Mouse (Mus musculus): Measurements from ENCODE around the gene Pald1.

Gene Pald1

GRCm38 (mm10) chr10:61402480-61402879 is 19.1 kb upstream of the Pald1 start:
- DNase-seq = no peak

DNA sequence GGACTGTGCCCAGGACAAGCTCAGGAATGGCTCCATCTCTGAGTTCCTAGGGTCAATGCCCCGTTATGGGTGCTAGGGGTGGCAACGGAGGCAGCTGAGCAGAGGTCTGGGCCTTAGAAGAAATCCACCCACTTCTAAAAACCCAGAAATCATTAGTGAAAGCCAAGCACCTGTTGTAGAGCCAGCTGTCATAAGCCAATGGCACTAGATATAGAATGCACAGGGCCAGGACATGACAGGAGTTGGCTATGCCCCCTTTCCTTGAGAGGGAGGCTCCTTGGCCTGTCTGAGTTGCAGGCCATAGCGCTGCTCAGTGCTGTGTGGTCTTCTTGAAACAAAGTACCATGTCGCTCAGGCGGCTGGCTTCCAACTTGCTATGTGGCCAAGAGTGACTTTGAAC is 17.1 kb upstream of the Pald1 start:
- no peak for DNase-seq

- peak; percentile 88 for DNase-seq
Observed at GRCm38 (mm10) chr10:61399156-61399734, 15.9 kb upstream of the Pald1 start.

GRCm38 (mm10) chr10:61398125-61398524 is 14.8 kb upstream of the Pald1 start:
- DNase-seq = no peak

DNA sequence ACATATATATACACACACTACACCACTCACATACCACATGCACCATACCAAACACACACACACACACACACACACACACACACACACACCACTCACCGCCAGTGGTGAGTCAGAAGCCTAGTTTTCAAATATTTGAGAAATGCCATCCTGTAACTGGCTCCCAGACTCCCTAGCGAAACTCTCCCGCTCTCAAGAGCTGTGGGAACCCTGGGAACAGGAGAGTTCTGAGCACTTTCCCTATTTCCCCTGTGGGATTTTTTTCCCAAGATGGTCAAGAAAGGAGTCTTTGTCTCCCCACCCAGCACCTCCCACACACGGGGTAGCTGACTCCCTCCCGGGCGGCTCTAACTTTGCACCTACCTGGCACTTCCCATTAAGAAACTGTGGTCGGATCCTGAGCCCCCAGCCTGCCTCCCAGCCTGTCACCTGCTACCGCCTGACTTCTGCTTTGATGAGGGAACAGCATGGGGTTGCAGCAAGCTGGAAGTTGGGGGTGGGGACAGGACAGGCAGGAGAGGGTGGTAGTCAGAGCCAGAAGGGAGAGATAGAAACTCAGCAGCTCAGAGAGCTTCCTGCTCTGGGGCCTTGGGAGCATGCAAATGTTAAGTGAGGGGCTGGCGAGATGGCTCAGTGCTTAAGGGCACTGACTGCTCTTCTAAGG is 11.3 kb upstream of the Pald1 start:
- DNase-seq = no peak

GRCm38 (mm10) chr10:61392584-61392983 is 9.3 kb upstream of the Pald1 start:
- DNase-seq = no peak

DNA sequence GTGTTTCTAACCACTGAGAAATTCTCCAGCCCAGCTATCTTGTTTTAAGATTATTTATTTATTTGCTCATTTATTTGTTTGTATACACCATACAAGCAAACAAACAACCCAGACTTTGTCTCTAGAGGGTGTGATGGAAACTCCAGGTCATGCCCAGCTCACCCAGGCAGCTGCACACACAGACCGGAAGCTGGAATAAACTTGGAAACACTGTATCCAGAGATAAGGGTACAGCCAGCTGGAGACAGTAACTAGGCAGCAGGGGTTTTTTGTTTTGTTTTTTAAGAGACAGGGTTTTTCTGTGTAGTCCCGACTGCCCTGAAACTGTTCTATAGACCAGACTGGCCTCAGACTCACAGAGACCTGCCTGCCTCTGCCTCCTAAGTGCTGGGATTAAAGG is 6.8 kb upstream of the Pald1 start:
- peak; percentile 63 for DNase-seq

DNA sequence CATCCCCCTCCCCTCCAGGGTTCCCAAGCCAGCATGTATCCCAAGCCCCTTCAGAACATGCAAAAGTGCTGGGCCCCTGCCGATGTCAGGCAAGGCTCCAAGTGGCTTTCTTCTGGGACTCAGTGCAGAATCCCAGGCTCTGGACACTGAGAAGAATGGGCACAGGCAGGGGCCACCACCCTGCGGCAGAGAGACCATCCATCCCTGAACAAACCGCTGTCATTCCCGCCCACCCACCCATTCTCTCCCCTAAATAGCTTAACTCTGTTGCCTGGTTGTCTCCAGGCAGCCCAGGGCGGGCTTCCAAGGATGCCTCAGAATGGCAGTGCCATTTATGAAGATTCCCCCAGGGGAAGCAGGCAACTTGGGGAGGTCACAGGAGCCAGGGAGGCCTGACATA is 5.7 kb upstream of the Pald1 start:
- no peak for DNase-seq

- DNase-seq = peak; percentile 83
Observed at GRCm38 (mm10) chr10:61386284-61386683, 3.0 kb upstream of the Pald1 start.

DNA sequence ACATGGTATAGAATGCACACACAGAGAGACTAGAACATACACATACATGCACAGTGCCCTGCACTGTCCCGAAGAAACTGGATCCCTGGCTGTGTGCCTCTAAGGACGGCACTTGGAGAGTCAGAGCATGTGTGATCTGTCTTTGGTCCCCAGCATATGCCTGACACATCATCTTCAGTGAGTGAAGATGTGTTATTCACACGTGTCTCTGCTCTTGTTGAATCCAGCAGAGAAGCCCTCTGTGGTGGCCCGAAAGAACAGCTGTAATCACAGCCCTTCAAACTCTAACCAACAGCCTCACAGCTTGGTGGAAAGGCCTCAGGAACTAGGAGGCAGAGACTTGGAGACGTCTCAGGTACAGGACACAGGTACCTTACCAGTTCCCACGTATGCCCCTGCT is 1.8 kb upstream of the Pald1 start:
- peak; percentile 49 for DNase-seq

- no peak for DNase-seq
Observed at GRCm38 (mm10) chr10:61383715-61384047, 351 bp upstream of the Pald1 start.

DNA sequence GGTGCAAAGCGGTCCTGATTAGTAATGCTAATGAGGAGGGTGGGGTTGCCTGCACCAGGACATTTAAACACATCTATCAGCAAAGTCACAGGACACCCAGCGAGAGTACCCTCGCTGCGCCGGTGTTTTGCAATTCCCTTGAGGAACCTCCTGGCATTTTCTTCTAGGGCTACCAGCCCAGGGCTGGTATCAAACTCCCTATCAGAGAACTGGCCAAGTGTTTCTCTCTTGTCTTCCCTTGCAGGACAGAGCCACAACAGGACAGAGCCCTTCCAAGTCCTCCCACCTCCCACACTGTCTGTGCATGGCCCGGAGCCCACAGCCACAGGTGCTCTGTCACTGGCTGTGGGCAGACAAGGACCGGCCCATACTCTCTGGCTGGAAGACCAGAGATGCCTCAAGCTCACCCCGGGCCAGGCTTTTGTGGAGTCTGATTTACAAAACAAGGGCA is 1.0 kb downstream of the Pald1 start:
- no peak for DNase-seq

GRCm38 (mm10) chr10:61381823-61382222 is 1.5 kb downstream of the Pald1 start:
- peak; percentile 68 for DNase-seq

DNA sequence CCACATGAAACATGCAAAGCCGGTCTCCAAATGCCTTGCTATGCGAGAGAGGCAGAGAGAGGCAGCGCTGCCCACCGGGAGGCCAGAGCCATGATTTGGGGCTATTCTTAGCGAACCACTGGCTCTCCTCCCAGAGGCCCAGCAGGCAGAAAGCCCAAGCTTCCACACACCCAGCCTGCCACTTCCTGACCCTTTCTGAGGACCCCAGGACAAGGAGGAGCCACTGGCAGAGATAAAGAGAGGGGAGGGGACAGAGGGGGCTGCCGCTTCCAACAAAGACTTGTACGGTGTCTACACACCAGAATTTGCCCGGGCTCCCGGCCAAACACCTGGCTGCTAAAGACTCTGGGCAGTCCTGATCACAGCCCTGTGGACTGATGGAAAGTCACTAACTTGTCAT is 3.1 kb downstream of the Pald1 start:
- peak; percentile 78 for DNase-seq

- DNase-seq = no peak
Observed at GRCm38 (mm10) chr10:61379340-61380040, 3.8 kb downstream of the Pald1 start.

DNA sequence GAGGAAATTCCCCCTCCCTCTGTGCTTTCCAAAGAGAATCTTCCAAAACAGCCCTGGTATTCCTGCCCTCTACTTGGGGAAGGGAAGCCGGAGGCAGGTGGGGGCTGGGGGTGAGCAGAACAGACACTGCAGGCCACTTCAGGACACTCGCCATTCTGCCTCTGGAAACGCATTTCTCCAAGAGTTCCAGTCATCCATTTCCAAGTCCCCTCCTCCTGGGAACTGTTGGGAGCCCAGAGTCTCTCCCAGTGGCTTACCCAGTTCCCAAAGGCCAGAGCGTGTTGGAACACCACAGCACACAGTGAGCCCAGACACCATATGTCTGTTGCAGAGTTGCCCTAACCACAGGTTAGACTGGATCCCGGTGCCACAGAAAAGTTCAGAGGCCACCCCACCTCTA is 4.6 kb downstream of the Pald1 start:
- DNase-seq = no peak

GRCm38 (mm10) chr10:61378050-61378449 is 5.3 kb downstream of the Pald1 start:
- DNase-seq = no peak

DNA sequence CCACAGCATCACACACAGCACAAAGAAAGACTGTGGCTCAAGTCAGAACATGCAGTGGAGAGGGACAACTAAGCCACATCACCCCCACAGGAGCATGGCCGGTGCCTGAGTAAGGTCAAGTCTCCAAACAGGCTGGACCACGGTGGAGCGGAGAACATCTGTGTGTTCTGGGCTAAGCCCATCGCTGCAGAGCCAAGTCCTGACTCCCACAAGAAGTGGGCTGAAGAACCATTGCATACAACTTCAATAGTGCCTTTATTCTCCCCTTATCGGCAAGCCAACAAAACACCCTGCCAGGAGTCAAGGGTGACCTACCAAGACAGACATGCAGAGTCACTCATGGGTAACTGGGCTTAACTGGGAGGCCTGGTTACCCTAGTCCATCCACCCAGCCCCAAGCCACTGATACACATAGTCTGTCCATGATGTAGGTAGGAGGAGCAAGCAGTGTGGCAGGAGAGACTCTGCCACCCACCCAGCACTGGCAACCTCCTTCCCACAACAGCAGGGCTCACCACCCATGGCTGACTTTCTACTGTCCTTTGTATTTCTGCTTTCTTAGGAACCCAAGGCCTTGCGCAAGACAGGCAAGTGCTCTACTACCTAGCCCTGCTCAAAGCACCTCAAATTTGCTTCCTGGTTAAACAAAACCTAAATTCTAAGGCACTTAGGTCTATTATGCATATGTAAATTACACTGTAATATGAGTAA is 8.4 kb downstream of the Pald1 start:
- no peak for DNase-seq

DNA sequence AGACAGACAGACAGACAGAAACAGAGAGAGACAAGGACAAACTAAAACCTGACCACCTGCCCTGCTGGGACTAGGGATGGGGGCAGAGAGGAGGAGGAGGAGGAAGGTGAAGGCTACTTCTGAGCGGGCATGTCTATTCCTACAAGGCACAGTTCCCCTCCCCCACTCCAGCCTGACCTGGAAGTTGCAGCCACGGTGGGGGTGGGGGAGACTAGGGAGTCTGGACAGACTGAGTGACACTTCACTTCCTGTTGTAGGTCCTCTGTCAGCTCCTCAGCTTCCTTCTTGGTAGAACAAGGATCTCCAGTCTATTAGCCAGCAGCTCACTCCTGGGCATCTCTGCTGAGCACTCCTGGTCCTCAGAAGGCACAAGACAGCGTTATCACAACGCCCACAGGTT is 9.3 kb downstream of the Pald1 start:
- DNase-seq = peak; percentile 81

GRCm38 (mm10) chr10:61372585-61372923 is 10.8 kb downstream of the Pald1 start:
- DNase-seq = peak; percentile 84

GRCm38 (mm10) chr10:61371884-61372584 is 11.3 kb downstream of the Pald1 start:
- no peak for DNase-seq

GRCm38 (mm10) chr10:61370273-61370979 is 12.9 kb downstream of the Pald1 start:
- peak; percentile 64 for DNase-seq

DNA sequence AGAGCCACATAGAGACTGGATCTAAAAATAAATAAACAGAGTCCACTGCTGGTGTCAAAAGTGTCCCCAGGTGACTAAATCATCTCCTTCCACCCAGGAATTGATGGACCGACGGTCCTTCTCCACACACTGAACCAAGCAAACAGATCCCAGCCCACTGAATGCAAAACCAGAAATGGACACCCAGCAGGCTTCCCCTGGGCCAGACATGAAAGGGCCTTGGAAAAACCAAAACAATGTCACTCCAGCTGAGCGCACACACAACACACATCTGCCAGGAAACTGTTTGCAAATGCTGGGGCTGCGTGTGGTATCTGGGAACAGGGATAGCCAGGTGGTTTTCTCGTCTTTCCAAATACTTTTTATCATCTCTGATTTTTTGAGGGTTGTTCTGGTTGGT is 13.6 kb downstream of the Pald1 start:
- DNase-seq = no peak

Measured in lung, postnatal 10 days (tissue).